Mouse (Mus musculus) erythroblast, embryonic 14.5 days (primary cell): ENCODE data around the gene Zc3h7b. TPM values are rescaled to one million over a fixed set of nuclear protein-coding genes. Genes with fewer than 3 reads are reported as not detected.

ENCODE experiments used
- H3K27me3 ChIP-seq: 2 replicates; pipeline ENCODE4 v1.6.1; 2012; ENCODE audit warnings: inconsistent platforms; ENCODE audit not compliant: control insufficient read depth
- H3K36me3 ChIP-seq: 2 replicates; pipeline ENCODE4 v1.6.1; 2012; ENCODE audit warnings: mild to moderate bottlenecking, inconsistent platforms; ENCODE audit not compliant: control insufficient read depth
- H3K4me1 ChIP-seq: 2 replicates; pipeline ENCODE4 v1.6.1; 2012; ENCODE audit warnings: inconsistent platforms; ENCODE audit not compliant: control insufficient read depth
- H3K4me3 ChIP-seq: replicated peaks from 2 replicates; pipeline ENCODE3; 2012; ENCODE audit warnings: moderate library complexity, mild to moderate bottlenecking, inconsistent platforms
- H3K9me3 ChIP-seq: 2 replicates; pipeline ENCODE4 v1.6.1; 2012; ENCODE audit warnings: low read length, inconsistent platforms, mixed read lengths; ENCODE audit not compliant: control insufficient read depth
- GATA1 ChIP-seq: IDR thresholded peaks from 2 replicates; pipeline ENCODE4 v1.6.1; 2012; ENCODE audit warnings: low read length, inconsistent platforms, mixed read lengths
- TAL1 ChIP-seq: IDR thresholded peaks from 3 replicates; pipeline ENCODE4 v1.6.1; 2012; ENCODE audit warnings: low read length, inconsistent platforms, mixed read lengths
- polyA plus RNA-seq: library from polyadenylated mRNA; stranded (reverse); fragments of >175 nt; gene quantifications from 2 replicates; pipeline ENCODE4 v1.2.3, GENCODE M21; 2012

Gene Zc3h7b
- polyA plus RNA-seq, 1 experiment = 0.85 TPM

GRCm38 (mm10) chr15:81760361-81761079 is 15.7 kb downstream of the Zc3h7b start:
- H3K27me3 ChIP-seq = no peaks in the 10 kb centered on the region
- peaks cover 6% of the 10 kb centered on the region for H3K9me3 ChIP-seq
- TF ChIP-seq TAL1 (no peak), GATA1 (no peak)
- no peak overlapping the region for H3K4me3 ChIP-seq
- peaks cover 13% of the 10 kb centered on the region for H3K36me3 ChIP-seq
- H3K4me1 ChIP-seq = peaks cover 39% of the 10 kb centered on the region

DNA sequence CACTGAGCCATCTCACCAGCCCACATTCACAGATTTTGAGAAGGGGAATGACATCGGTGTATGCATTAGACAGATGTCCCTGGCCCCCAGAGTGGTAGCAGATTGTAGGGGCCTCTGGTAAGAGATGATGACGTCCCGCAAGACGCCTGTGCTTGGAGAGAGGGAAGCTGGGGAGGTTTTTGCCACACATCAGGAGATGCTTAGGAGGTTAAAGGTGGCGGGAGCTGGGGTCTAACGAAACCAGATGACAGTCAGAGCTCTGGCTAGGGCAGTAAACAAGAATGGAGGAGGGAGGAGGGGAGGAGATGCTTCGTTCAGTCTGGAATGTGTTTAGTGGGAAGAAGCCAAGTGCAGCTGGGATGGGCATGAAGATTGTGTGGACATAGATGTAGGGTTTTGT is 16.5 kb downstream of the Zc3h7b start:
- peaks cover 47% of the 10 kb centered on the region for H3K4me1 ChIP-seq
- H3K36me3 ChIP-seq = peaks cover 10% of the 10 kb centered on the region
- H3K4me3 ChIP-seq = no peak overlapping the region
- H3K9me3 ChIP-seq = peaks cover 3% of the 10 kb centered on the region; the same call in 1 of the 2 replicates
- TF ChIP-seq GATA1 (no peak), TAL1 (no peak)
- no peaks in the 10 kb centered on the region for H3K27me3 ChIP-seq

DNA sequence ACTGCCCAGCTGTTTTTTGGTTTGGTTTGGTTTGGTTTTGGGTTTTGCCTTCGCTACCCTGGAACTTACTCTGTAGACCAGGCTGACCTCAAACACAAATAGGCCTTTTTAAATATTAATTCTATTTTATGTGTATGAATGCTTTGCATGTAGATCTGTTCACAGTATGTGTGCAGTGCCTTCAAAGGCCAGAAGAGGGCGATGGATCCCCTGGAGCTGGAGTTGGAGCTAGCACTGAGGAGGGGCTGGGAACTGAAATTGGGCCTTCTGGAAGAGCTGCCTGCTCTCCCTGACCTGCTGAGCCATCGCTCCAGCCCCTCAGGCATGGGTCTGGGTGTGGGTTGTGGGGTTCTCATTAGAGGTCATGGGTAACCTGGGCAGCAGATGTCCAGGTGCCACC is 17.1 kb downstream of the Zc3h7b start:
- TF ChIP-seq GATA1 (no peak), TAL1 (no peak)
- H3K36me3 ChIP-seq = peaks cover 10% of the 10 kb centered on the region

DNA sequence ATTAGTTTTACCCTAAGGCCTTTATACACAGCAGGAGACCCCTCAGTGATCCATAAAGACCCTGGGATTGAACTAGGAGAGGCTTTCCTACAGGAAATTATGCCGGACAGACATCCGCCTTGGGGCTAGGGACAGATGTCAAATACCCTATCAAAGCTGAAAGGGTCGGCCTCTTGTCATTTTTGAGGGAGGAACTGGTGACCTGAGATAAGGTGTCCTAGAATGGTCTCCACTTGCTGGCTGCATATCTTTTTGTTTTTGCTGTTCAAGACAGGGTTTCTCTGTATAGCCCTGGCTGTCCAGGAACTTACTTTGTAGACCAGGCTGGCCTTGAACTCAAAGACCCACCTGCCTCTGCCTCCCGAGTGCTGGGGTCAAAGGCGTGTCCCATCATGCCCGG is 19.7 kb downstream of the Zc3h7b start:
- peaks cover 22% of the 10 kb centered on the region for H3K36me3 ChIP-seq
- TF ChIP-seq TAL1 (no peak), GATA1 (no peak)
- peaks cover 47% of the 10 kb centered on the region for H3K4me1 ChIP-seq
- no peak overlapping the region for H3K4me3 ChIP-seq
- no peaks in the 10 kb centered on the region for H3K27me3 ChIP-seq
- peaks cover 3% of the 10 kb centered on the region; the same call in 1 of the 2 replicates for H3K9me3 ChIP-seq

More for the DNA sequence above, 17.1 kb downstream of the Zc3h7b start:
- Histone ChIP-seq H3K4me3 (no peak overlapping the region), H3K27me3 (no peaks in the 10 kb centered on the region), H3K9me3 (peaks cover 3% of the 10 kb centered on the region; the same call in 1 of the 2 replicates), H3K4me1 (peaks cover 49% of the 10 kb centered on the region)

- Histone ChIP-seq H3K9me3 (peaks cover 3% of the 10 kb centered on the region), H3K4me1 (peaks cover 37% of the 10 kb centered on the region), H3K27me3 (no peaks in the 10 kb centered on the region), H3K36me3 (peaks cover 28% of the 10 kb centered on the region), H3K4me3 (no peak overlapping the region)
- TF ChIP-seq GATA1 (no peak), TAL1 (no peak)
Measured at GRCm38 (mm10) chr15:81765651-81766050, 20.8 kb downstream of the Zc3h7b start.

DNA sequence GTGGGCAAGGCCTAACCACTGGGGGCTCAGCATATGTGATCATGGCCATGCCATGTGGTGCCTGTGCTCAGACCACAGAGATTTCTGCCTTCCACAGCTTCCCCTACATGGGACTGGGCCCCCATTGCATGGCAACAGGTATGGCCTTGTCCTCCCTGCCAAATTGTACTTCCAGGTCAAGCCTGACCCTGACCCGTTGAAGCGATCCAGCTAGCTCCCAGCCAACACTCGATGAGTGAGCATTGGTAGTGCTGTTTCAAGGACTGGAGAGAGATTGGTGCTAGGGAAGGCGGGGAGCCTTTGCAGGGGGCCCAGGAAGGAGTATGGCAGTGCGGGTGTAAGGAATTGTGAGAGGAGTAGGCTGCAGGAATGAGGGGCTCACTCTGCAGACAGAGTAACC is 21.6 kb downstream of the Zc3h7b start:
- Histone ChIP-seq H3K36me3 (peaks cover 30% of the 10 kb centered on the region), H3K27me3 (no peaks in the 10 kb centered on the region)
- TF ChIP-seq GATA1 (no peak), TAL1 (no peak)

DNA sequence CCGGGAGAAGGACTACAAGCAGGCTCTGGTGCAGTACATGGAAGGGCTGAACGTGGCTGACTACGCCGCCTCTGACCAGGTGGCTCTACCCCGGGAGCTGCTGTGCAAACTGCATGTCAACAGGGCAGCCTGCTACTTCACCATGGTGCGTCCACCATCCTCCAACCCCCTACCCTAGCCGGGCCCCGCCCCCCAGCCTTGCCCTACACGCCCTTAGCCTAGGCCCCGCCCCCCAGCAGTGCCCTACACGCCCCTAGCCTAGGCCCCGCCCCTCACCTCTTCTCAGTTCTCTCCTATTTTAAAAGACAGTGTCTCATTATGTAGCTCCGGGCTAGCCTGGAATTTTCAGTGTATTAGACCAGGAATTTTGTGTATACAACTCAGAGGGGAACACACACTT is 24.2 kb downstream of the Zc3h7b start:
- H3K27me3 ChIP-seq = no peaks in the 10 kb centered on the region
- peaks cover 40% of the 10 kb centered on the region for H3K36me3 ChIP-seq
- H3K9me3 ChIP-seq = no peaks in the 10 kb centered on the region; the same call in 1 of the 2 replicates
- H3K4me1 ChIP-seq = peaks cover 29% of the 10 kb centered on the region
- no peak for TF ChIP-seq GATA1
- no peak for TF ChIP-seq TAL1
- H3K4me3 ChIP-seq = no peak overlapping the region

More for the DNA sequence above, 21.6 kb downstream of the Zc3h7b start:
- Histone ChIP-seq H3K4me1 (peaks cover 35% of the 10 kb centered on the region), H3K9me3 (peaks cover 3% of the 10 kb centered on the region), H3K4me3 (no peak overlapping the region)

DNA sequence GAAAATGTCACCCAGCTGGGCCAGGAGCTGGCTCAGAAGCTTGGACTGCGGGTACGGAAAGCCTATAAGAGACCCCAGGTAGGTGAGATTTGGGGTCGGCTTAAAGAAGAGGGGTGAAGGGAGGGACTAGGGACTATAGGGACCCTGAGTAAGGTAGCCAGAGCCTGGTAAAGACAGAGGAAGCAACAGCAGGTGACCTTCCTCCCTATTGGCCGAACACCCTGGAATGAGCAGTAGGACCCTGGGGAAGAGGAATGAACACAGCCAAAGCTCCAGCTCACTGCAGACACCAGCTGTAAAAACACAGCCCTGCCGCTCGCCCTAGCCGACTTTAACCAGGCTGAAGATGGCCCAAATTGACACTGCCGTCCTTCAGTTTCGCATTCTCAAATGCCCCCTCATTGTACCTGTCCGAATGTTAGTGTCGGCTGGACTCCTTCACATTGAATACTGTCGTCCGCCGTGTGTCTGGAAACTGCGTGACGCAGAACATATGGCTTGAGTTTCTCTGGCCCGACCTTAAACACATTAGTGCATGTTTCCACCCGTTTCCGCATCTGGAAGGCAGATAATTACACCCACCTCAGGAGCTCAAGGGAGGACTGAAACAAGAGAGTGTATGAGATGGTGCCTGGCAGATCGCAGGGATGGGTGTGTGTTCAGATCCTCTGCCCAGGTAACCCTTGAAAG is 27.7 kb downstream of the Zc3h7b start:
- Histone ChIP-seq H3K36me3 (peaks cover 58% of the 10 kb centered on the region), H3K4me3 (no peak overlapping the region), H3K4me1 (peaks cover 13% of the 10 kb centered on the region), H3K9me3 (no peaks in the 10 kb centered on the region; the same call in 1 of the 2 replicates), H3K27me3 (no peaks in the 10 kb centered on the region)
- no peak for TF ChIP-seq TAL1
- no peak for TF ChIP-seq GATA1

- Histone ChIP-seq H3K4me3 (no peak overlapping the region), H3K27me3 (no peaks in the 10 kb centered on the region), H3K4me1 (peaks cover 9% of the 10 kb centered on the region; the same call in 1 of the 2 replicates), H3K9me3 (no peaks in the 10 kb centered on the region; the same call in 1 of the 2 replicates), H3K36me3 (peaks cover 65% of the 10 kb centered on the region)
- TF ChIP-seq TAL1 = no peak
- no peak for TF ChIP-seq GATA1
Measured at GRCm38 (mm10) chr15:81774505-81775171, 29.8 kb downstream of the Zc3h7b start.
